Mouse (Mus musculus): ENCODE measurements at regions not wholly inside any gene's neighbourhood (a gene's known extent, or its start where the extent isn't known, plus 50 kb on each side); places are given as distances from the start of the nearest gene placed in this dataset.
"Not testable (repeated sequence)": the region's sequence is repeated elsewhere in the genome, so short reads cannot be mapped to it uniquely, and the experiment has no call there.

GRCm38 (mm10) chr10:23733679-23734078 lies 53.4 kb downstream of the Rps12 start:
- DNase-seq (ENCODE audit: low read depth, low spot score) = no peak

DNA sequence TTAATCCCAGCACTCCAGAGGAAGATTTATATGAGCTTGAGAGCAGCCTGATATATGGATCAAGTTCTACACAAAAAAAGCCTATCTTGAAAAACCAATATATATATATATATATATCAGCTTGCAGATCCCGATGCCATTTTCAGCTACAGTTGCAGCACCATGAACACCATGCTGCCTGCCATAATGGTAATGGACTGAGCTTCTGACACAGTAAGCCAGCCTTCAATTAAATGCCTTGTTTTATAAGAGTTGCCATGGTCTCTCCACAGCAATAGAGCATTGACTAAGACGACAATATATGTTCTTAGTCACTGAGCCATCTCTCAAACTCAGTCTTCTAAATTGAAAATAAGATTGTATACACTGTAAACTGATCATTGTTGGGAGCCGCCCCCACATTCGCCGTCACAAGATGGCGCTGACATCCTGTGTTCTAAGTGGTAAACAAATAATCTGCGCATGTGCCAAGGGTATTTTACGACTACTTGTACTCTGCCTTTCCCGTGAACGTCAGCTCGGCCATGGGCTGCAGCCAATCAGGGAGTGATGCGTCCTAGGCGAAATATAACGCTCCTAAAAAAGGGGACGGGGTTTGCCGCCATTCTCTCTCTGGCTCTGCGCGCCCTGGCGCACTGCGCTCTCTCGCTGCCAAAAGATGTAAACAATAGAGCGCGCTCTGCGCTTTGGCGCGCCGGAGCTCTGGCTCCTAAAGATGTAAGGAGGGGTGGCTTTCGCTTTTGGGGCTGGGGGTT lies 60.9 kb downstream of the Rps12 start:
- DNase-seq (ENCODE audit: low read depth, low spot score) = not testable (repeated sequence)

DNA sequence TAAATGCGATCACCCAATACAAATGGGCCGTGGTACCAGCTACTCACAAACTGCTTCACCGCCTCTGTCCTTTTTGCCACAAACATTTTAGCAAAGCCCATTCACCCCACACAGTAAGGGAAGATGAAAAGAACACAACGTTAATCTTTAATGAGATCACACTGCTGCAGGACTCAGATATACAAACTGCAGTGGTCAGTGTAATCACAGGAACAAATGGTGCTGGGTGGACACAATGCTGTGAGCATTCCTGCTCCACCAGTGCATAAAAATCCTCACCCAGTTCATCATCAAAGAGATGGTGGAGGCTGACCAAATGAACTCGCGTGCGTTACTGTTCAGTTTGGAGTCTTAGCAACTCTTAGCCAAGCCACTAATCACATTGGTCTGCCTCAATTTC lies 69.0 kb downstream of the Rps12 start:
- no peak for DNase-seq (ENCODE audit: low read depth, low spot score)

DNA sequence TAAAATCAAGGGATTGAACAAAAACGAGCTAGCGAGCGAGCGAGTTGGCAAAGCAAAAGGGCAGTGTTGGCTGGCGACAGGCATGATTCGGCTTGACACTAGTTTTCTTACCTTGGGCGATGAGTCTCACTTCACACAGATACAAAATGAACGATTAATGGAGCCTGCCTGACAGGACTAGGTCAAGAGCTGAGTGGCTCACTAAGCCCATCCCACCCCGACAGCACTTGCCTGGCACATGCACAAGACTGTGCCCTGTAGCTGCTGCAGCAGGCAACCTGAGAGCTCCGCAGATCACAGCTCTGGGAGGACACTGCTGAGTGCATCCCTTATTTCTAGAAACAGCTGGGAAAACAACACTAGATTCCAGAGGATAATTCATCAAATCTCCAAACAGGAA lies 71.6 kb downstream of the Rps12 start:
- DNase-seq (ENCODE audit: low read depth, low spot score) = no peak

GRCm38 (mm10) chr10:23715101-23715500 lies 72.0 kb downstream of the Rps12 start:
- no peak for DNase-seq (ENCODE audit: low read depth, low spot score)

- no peak for DNase-seq (ENCODE audit: low read depth, low spot score)
Observed at GRCm38 (mm10) chr10:23712691-23713378, 74.2 kb downstream of the Rps12 start.

GRCm38 (mm10) chr10:23711416-23712171 lies 75.5 kb downstream of the Rps12 start:
- DNase-seq (ENCODE audit: low read depth, low spot score) = no peak

DNA sequence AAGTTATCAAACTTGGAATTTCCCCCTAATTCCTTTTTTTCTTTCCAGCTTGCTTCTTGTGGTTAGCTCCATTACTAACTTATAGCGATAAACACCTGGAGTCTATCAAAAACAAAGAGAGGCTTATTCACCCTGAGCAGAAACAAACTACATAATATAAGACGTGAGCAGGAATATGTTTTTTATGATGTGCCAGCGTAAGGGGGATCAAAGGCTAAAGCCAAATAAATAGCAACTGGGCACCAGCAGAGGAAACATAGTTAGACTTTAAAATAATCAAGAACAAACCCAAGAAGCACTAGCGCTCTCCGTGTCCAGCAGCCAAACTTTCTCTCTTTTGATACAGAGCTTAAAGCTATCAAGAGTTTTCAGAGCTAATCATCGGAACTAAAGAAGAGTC lies 76.1 kb downstream of the Rps12 start:
- DNase-seq (ENCODE audit: low read depth, low spot score) = no peak

GRCm38 (mm10) chr10:23708261-23708660 lies 78.8 kb downstream of the Rps12 start:
- no peak for DNase-seq (ENCODE audit: low read depth, low spot score)

GRCm38 (mm10) chr10:23707141-23707540 lies 79.9 kb downstream of the Rps12 start:
- DNase-seq (ENCODE audit: low read depth, low spot score) = peak; percentile 47

DNA sequence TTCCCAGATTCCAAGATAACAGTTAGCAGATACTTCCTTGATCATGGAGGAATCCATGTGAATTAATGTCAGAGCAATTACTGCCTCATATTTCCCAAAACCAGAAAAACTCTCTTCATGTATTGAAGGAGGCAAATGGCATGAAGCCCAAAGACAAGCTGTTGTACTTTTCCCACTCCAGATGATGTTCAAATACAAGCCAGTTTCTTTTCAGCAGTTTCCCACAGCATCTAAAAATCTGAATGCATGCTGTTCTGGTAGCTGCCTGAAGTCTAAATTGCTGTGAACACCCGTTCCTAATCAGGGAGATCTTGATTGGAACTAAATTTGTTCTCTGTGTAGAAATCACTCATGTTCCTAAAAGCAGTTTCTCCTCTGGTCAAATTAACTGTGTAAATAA lies 83.0 kb downstream of the Rps12 start:
- DNase-seq (ENCODE audit: low read depth, low spot score) = peak; percentile 64

- no peak for DNase-seq (ENCODE audit: low read depth, low spot score)
Observed at GRCm38 (mm10) chr10:23691291-23691690, 95.8 kb downstream of the Rps12 start.

DNA sequence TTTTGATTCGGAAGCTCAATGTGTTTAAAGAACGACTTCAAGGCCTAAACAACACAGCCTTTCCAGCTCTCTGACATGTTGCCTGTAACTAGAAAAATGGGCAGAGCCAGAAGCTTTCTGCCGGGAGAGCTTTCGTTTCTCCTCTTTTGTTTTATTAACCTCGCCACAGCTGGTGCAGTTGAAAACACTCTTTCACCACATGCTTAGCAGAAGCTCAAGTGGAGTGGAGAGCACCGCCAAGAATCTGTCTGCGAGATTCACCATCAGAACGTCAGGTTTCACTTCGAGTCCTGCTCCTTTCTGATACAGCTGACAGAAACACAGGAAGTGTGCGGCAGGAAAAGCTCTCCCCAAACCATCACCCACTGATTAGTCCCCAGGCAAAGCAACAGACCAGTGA lies 100.1 kb downstream of the Rps12 start:
- peak; percentile 28 for DNase-seq (ENCODE audit: low read depth, low spot score)

GRCm38 (mm10) chr10:23683078-23683477 lies 104.0 kb downstream of the Rps12 start:
- no peak for DNase-seq (ENCODE audit: low read depth, low spot score)

DNA sequence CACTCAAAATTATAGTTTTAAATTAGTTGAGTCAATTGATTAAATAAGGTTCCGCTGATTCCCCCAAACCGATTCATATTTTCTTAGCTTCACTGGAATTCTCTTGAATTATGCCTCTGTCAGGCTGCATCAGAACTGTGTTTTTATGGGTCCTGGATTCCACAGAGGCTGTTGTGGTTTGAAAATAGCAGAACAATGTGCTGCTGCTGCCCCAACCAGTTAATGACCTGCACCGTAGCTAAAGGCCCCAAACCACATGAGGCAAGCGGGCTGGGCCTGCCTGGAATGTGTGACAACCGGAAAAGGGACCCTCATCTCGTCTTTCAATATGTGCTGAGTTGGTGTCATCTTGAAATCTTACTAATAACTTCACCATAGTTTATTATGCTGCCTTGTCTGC lies 111.2 kb downstream of the Rps12 start:
- DNase-seq (ENCODE audit: low read depth, low spot score) = no peak

DNA sequence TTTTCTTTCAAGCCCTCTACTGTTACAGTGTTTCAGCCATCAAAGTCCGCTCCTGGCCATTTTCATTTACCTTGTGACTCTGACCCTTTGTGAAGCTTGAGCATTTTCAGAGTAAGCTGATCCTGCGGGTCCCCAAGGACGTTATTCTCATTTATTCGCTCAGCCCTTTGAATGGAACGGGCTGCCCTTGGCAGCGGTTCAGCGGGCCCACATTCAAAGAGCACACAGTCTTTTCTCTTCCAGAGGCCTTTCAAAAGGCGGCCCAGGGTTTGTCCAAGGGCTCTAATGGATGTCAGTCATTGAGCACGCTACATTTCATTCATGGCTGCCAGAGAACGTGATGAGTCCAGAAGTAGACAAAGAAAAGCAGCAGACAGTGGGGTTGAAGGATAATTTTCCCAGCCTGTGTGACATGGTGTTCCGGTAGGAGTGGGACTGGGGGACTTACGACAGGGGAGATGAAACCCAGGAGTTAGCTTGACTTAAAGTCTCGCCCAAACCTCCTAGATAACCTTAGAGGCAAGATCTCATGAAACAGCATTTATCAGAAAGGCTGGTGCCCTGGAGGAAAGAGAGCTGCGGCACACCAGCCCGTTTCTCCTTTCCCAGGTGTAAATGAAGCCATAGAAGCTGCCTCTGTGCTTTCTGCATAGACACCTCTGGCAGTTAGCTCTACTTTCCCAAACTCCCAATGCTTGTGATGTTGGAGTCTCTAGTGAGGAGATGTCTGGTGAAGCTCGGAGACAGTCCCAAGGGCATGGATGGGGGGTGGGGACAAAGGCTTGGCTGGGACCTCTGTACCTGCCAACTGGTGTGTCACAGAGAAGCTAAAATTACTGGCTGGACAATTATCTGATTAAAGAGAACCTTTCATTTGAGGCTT lies 112.2 kb downstream of the Rps12 start:
- DNase-seq (ENCODE audit: low read depth, low spot score) = no peak

DNA sequence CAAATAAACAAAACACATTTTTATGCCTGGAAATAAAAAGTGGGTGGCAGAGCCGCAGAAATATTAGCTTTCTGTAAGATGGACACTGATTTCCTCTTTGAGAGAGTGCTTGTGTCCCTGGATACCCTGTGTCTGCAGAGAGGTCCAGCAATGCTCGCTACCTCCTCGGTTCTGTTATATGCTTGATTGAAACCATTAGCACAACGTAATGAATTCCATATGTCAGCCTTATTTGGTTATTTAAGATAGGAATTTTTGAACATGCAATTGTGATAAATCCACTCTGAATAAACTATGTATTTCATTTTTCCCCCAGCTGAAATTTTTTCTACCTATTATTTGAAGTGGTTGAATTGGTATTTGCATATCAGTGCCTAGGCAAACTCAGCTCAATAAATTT lies 114.8 kb downstream of the Rps12 start:
- no peak for DNase-seq (ENCODE audit: low read depth, low spot score)

DNA sequence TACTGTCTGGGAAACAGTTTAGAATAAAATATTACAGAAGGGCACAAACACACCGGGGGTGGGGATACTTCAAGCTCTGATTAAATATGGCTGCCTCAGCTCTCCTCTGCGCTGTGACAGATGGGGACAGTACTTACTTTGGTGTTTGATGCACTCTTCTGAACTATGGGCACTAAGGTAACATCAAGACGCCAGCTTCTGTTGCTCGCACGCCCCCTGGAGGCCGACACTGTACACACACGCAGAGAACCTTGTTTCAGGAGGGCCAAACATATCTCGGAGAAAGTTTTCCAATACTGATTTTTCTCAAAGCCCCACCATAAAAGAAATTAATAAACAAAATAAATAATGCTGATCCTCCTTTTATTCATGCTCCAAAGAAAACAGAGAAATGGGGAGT lies 115.6 kb downstream of the Rps12 start:
- DNase-seq (ENCODE audit: low read depth, low spot score) = peak; percentile 36

DNA sequence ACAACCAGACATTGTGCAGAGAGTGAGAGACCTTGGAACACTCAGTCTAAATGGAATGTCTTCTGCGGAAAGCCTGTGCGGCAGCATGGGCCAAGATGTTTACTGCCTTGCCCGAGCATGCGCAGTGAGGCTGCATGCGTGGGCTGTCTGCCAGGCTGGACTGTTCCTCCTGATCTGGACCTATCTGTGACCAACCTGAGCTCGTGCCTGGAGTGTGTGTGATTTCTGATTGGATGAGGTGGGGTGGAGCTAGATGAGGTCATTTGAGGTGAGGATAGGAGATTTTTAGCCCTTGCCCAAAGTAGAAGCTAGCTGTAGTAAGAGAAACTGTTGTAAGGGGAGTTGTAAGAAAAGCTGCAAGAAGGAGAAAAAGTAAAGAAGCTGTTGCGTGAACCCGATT lies 121.2 kb downstream of the Rps12 start:
- DNase-seq (ENCODE audit: low read depth, low spot score) = not testable (repeated sequence)

- peak; percentile 55 for DNase-seq (ENCODE audit: low read depth, low spot score)
Observed at GRCm38 (mm10) chr10:23626201-23626600, 160.9 kb downstream of the Rps12 start.

DNA sequence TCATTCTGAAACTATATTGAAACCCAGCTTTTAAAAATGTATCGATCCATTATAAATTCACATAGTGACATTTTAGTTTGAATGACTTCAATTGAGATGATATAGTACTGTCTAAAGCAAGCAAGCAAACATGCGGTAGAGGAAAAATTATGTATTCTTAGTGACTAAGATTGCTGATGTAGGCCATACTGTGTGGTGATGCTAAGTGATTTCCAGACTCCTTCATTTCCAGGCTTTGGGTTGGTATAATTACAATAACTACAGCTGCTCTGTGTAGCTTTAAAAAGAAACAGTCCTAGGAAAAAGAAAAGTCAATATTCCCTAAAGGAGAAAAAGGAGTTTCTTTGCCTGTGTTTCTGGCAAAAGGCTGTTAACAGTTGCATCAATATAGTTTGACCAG lies 175.0 kb downstream of the Rps12 start:
- DNase-seq (ENCODE audit: low read depth, low spot score) = peak; percentile 18

DNA sequence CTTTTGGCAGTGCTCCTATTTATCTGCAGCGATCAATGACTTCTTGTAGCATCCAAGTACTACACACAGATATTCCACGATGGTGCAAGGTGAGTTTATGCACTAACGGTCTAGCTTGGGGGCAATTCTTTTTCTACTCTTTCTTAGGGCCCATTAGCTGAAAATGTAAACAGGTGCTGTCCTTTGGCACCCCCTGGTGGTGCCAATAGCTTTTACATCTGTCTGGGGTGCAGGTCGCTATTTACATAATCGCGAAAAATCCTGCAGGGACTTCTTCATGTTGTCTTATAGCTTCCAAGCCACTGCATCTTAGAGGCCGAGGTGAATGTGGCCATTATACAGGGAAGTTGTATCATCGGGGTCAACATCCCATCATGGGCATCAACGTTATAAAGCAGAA lies 175.9 kb downstream of the Rps12 start:
- DNase-seq (ENCODE audit: low read depth, low spot score) = peak; percentile 70

Measured in brain, adult 2 months (tissue).